Mouse (Mus musculus): ENCODE measurements around the gene Dennd4a. TPM values are rescaled to one million over a fixed set of nuclear protein-coding genes. Genes with fewer than 3 reads are reported as not detected.
"Not testable (repeated sequence)": the region's sequence is repeated elsewhere in the genome, so short reads cannot be mapped to it uniquely, and the experiment has no call there.

The Dennd4a gene
- total RNA-seq, 2 experiments from 2014 or later, result 44.1 to 45.8 TPM

DNA sequence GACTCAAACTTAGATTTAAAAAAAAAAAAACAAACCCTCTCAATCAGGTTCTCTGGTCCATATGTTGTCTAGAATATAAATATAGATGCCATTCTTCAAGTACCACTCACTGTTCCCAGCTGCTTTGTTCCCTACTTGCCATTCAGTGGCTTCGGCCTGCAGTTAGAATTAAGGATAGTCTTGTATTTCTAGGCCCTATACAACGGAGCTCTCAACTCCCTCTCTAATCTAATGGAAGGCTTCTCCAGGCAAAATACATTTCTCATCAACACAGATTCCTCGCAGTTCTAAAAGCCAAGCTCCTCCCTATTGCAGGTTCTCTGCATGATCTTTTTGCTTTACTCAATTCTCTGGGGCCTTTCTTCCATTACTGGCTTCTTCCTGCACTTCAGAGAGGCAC is 1.3 kb upstream of the Dennd4a start:
- DNase-seq (ENCODE audit: low spot score in 2 of 2), result no peak

DNA sequence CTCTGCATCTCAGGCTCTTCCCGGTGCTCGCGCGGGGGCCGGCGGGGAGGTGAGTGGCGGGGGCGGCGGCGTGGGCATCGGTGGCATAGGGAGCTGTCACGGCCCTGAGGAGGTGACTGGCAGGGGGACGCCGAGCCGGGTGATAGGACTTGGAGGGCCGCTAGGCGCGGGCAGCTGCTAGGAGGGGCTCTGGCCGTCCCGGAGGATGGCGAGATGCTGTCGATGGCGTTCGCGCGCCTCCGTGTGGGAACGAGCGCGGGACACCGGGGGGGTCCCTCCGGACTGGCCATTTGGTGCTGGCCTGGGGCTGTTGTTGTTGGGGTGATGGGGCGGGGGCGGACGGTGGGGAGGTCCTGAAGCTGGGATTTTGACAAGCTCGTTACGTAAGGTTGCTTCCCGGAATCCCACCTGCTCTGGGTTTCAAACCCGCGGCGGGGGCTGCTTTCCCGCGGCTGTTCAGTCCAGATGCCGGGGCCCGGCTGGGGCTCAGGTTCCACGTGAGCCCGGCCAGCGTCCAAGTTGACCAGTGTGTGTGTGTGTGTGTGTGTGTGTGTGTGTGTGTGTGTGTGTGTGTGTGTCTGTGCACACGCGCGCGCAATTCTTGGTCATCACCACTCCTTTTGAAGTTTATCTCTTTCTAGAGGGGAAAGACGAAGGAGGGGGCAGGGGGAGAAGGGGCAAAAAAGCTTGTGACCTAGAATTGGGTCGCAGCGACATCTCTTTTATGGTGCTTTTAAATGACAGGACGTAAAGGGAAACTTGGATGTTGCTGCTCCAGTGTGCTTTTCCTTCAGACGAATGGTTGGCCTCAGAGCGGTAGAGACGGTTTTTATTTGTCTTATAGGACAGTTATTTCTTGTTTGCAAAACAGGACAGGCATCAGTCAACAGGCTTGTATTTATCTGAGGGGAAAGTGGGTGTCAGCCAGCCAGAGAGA is 666 bp downstream of the Dennd4a start:
- peak; percentile 63 to 70 for DNase-seq (ENCODE audit: low spot score in 2 of 2)

DNA sequence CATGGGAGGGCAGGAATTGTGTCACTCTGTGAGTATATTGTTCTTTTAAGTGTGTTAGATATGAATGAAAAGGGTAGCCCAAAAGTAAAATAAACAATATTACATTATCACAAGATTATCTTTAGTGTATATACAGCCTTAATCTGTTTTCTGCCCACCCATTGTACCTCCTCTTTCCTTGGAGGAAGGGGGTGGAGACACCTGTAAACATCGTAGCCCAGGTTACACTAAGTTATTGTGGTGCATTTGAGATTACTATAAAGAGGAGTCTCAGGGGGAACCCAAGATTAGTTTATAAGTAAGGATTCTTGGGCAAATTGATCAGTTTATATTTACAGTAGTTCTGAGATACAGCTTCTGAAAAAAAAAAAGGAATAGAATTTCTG is 1.3 kb downstream of the Dennd4a start:
- no peak for DNase-seq (ENCODE audit: low spot score in 2 of 2)

DNA sequence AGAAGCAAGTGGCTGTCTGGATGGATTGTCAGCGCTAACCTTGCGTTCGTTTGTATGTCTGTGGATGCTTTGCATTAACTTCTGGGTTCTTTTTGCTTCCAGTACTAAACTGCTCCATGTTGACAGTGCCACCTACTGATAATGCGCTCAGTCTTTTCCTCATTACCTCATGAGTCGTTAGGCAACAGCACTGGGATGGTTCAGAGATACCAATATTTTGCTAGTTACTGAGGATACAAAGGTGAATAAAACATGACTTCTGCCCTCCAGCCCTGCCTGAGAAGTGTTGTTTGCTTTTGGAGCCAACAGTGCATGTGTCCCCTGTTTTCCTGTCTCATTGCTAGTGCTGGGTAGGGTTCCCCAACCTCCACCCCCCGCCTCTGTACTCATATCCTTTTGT is 3.1 kb downstream of the Dennd4a start:
- no peak for DNase-seq (ENCODE audit: low spot score in 2 of 2)

DNA sequence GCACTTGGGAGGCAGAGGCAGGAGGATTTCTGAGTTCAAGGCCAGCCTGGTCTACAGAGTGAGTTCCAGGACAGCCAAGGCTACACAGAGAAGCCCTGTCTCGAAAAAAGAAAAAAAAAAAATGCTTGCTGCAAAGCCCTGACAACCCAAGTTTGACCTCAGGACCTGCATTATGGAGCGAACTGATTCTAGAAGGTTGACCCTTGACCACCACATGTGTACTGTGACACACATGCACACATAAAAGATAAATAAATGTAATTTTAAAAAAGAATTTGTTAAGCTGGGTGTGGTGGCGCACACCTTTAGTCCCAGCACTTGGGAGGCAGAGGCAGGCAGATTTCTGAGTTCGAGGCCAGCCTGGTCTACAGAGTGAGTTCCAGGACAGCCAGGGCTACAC is 8.5 kb downstream of the Dennd4a start:
- DNase-seq (ENCODE audit: low spot score in 2 of 2), result not testable (repeated sequence)

DNA sequence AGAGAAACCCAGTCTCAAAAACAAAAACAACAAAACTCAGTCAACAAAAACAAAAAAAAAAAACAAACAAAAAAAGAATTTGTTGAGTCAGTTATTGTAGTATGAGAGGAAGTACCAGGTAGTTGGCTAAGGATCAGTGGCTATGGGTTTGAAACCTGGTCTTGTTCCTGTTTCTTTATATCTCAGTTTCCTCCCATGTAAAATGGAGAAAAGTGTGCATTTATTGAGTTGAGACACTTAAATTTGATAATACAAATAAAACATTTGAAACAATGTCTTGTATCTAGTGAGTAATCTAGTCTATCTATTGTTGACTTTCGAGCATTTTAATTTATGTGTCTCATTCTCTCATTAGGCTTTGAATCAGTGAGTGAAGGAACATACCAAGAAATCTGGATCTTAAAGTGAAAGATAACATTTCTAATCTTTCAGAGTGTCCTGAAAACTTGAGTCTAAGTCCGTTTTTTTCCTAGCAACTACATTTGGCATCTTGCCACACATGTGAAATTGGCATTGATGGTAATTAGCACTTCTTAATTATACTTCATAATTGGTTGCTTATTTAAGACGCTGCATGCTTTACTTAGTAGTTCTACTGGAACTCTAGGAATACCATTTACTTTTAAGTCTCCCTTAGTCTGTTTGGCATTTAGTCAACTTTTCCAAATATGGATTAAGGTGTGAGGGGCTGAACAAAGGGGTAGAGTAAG is 9.1 kb downstream of the Dennd4a start:
- no peak for DNase-seq (ENCODE audit: low spot score in 2 of 2)

DNA sequence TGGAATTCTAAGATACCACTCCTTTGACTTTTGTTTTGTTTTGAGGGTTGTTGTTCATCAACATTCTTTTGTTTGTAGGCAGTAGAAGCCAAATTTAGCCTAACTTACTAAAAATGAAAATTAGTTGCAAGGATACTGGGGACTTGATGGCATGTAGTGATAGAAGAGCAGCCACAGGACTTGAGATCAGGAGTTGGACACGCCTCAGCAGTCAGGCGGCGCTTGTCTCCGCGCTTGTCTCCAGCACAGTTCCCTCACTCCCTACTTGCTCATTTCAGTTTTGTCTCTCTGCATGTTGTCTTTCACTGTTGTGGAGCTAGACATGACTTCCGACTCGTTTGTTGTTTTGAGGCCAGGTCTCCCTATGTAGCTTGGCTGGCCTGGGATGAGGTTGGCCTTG is 11.1 kb downstream of the Dennd4a start:
- DNase-seq (ENCODE audit: low spot score in 2 of 2), result no peak

DNA sequence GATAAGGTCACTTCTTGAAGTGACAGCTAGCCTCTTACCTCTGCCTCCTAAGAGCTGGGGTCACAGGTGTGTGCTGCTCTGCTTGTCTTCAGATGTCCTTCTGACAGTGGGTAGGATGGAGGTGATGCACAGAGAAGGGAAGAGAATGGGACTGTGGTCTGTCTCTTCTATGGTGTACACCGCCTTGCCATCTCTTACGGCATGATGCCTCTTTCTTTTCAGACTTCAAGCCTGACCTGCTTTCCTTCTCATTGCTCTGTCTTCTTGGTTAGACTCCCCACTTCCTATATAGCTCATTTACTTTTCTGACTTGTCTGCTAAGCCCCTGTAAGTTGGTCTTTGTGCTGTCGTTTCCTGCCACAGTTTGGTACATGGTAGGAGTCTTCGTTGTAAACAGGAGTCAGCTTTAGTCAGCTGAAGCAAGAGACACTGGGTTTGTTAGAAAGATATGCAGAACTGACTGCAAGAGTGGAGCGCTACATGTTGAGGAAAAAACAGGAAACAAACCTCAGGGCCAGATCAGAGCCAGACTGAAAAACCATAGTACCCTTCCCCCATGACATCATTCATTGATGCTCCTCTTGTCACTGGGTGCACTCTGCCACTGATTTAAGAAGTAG is 13.4 kb downstream of the Dennd4a start:
- DNase-seq (ENCODE audit: low spot score in 2 of 2), result no peak

DNA sequence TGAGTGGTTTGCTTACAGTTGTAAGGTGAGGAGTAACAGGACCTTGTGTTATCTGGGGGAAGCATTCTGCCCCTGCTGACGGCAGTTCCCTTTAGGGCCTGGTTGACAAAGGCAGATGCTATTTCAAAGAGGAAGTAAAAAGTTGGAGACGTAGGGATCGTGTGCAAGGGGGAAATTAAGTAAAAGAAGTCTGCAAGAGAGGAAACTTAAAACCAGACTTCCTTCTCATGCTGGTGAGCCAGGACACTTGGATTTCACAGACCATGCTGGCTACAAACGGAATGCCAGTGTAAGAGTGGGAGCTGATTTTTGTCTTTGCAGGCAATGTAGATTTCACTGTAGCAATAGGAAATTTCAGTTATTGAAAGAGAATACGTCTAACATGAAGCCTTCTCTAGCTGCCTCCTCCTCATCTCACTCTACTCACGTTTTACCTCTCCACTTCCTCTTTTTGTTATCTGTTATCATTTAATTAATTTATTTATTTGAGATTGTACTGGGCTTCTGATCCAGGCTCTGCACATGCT is 19.0 kb downstream of the Dennd4a start:
- no peak for DNase-seq (ENCODE audit: low spot score in 2 of 2)

DNA sequence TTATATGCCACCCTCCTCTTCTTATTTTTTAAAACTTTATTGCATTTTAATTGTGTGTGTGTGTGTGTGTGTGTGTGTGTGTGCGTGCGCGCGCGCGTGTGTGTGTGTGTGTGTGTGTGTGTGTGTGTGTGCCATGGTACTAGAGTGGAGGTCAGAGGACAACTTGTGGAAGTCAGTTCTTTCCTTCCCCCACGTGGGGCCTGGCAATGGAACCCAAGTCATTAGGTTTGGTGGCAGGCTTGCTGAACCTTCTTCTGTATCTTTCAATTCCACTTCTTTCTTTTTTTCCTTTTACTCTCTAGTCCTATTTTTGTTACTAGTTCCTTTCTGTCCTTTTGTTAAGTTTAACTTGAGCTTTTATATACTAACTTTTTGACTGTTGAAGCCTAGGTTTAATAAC is 19.5 kb downstream of the Dennd4a start:
- DNase-seq (ENCODE audit: low spot score in 2 of 2), result no peak

DNA sequence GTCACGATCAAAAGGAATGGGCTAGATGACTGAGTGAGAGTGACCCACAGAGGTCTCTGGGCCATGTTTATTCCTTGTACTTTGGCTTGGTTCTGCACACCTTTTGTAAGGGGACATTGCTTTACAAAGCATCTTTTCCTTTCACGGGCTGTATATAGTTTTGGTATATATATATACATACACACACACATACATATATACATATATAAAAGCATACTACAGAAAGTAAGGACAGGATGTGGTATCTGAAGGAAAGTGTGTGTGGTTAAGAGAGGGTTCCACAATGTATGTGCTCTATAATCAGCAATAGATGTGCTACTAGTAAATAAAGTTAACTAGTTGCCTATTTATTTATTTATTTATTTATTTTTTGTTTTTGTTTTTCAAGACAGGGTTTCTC is 20.6 kb downstream of the Dennd4a start:
- DNase-seq (ENCODE audit: low spot score in 2 of 2), result no peak

DNA sequence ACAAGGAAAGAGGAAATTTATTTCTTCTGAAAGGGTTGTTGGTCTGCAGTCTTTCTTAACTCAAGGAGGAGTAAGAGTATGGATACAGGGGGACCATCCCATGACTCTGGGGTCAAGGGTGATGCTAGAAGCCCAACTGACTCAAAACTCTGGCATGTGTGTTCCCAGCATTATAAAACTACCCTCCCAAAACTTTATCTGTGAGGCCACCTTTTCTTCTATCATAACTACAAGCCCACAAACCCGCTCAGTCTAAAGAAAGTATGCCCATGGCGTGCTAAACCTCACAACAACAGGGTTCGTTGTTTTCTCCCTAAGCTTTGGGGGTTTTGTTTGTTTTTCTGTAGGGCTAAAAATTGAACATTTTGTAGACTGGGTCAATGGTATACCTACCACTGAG is 23.3 kb downstream of the Dennd4a start:
- no peak for DNase-seq (ENCODE audit: low spot score in 2 of 2)

DNA sequence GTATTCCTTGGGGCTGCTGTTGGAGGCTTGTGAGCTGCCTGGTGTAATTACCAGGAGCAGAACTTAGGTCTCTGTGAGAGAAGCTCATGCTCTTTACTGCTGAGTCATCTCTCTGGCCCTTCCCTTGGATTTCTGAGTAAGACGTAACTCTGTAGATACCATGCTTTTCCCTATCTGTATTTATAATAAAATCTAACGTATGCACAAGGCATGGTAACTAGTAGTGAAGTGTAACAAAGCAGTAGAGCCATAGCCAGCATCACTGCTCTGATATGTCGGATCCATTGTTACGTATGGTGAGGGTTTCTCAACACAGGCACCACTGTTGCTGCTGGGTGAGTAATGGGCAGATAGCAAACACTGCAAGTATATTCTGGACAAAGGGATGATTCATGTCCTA is 34.2 kb downstream of the Dennd4a start:
- no peak for DNase-seq (ENCODE audit: low spot score in 2 of 2)

DNA sequence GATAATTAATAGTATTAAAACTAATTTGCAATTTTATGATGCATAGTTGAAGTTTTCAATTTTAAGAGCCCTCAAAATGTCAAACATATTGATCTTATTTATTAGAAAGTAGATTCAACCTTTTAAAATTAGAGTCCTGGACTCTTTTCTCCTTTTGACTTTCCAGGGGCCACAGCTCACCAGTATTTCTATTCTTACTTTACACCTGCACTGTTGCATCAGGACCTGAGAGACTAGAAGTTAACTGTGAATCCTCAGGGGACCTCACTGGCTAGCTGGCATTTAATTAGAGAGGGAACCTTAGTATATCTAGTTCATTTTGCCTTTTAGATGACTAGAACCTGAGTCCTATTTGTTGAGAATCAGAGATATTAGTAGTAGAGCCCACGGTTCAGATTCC is 38.4 kb downstream of the Dennd4a start:
- DNase-seq (ENCODE audit: low spot score in 2 of 2), result no peak

DNA sequence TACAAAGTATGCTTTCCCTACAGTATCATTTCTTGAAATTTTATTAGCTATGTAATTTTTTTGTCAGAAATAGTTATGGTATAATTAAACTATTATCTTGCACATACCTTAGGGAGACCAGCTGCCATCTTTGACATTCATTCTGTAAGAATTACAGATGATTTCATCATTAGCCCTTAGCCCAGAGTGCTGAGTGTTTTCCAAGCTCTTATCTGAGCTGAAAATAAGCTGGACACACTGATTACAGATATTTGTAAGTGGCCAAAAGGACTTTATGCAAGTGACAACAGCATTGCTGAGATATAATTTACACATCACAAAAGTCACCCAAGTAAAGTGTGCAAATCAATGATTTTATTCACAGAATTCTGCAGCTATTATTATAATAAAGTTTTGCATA is 48.9 kb downstream of the Dennd4a start:
- DNase-seq (ENCODE audit: low spot score in 2 of 2), result no peak

DNA sequence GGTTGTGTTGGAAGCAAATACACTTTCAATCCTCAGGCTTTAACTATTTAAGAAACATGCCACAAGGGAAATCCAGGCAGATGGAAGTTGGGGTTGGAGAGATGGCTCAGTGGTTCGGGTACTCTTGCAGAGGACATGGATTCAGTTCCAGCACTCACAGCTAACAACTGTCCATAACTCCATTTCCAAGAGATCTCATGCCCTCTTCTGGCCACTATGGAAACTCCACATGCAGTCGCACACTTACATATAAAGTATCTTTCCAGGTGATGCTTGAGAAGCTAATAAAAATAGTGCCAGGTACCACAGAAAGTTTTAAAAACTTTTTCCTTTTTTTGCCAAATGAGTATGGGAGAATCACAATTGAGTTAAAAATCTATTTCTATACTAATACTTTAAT is 51.5 kb downstream of the Dennd4a start:
- DNase-seq (ENCODE audit: low spot score in 2 of 2), result no peak

DNA sequence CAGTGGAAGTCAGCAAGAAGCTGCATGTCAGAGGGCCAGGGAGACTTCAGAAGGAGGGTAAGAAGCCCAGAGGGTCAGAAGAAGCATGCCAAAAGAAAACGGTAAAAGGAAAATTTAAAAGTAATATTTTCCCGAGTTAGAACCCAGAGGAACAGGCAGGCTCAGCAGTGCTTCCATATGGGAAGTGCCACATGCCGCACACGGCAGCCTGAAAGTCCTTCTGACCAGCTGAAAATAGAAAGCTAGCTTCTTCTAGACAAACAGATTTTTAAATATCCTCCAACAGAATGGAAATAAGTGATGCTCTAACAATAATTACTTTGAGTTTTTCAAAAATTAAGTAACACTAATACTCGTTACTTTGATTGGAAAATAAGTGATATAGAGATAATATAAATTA is 74.9 kb downstream of the Dennd4a start:
- no peak for DNase-seq (ENCODE audit: low spot score in 2 of 2)

DNA sequence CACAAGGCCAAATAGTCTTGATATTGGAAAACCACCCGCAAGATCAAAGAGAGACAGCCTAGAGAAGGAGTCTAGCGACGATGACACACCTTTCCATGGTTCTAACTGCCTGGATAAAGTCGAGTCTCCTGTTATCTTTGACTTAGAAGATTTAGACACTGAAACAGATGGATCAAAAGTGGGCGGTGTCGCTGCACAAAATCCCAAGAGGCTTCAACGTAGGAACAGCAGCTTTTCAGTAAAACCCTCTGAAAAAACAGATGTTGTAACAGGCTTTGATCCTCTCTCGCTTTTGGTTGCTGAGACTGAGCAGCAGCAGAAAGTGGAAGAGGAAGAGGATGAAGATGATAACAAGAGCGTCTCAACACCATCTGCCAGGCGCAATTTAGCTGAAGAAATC is 85.5 kb downstream of the Dennd4a start:
- no peak for DNase-seq (ENCODE audit: low spot score in 2 of 2)

DNA sequence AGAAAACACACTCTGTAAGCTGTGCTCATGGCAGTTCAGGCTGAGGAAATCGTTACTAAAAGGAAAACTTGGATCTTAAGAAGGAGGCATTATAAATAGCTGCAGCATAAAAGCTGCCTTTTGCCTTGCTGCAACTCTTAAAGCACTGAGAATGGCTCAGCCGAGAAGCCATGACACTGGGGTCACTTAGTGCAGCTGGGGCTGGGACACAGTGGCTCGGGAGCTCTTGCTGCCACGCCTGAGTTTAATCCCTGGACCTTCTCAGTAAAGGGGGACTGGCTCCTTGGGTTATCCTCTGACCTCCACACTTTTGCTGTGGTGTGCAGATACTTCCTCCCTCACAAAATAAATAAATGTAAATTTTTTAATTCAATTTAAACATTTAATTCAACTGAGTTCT is 91.7 kb downstream of the Dennd4a start:
- DNase-seq (ENCODE audit: low spot score in 2 of 2), result no peak

DNA sequence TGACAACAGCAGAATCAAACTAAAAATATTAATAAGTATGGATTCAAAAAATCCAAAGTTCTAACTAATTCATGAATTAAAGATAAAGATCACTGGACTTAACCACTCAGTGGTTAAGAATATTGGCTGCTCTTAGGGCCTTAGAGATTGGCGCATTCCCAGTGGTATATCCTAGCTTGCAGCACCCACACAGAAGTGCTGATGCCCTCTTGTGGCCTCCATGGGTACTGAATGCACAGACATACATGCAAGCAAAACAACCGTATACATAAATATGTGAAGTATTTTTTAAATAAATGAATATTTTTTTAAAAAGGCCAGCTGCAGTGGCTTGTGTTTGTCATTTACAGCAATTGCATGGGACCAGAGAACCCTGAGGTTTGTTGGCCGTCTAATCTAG is 92.2 kb downstream of the Dennd4a start:
- DNase-seq (ENCODE audit: low spot score in 2 of 2), result peak; percentile 72 to 81

DNA sequence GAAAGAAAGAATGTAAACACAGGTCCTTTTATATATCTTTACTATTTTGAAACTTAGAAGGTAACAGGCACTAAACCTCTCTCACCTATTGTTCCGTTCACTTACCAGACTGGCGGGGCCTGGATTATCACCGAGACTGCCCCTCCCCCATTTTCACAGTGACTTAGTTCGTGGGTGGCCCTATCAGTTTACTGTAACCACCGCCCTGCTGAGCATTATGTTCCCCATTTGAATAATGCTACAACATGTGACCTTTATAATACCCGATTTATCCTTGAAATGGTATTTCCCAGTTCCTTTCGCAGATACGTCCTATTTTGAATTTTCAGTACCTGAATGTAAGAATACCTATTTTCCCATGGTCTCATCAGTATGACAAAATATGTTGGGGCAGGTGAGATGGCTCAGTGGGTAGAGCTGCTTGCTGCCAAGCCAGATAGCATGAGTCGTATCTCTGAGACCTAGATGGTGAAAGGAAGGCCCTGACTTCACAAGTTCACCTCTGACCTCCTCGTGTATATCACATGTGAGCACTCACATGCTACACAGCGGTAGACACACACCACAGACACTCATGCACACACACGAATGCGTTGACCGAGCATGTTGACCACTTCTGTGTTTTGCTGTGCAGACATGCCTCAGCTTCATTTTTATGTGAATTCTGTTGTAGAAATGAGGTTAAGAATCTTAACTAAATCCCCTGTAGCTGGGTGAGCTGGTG is 93.9 kb downstream of the Dennd4a start:
- no peak for DNase-seq (ENCODE audit: low spot score in 2 of 2)

Data from layer of hippocampus, postnatal 10 days (tissue).